Mouse (Mus musculus): ENCODE measurements around the gene Tsen54. TPM values are rescaled to one million over a fixed set of nuclear protein-coding genes. Genes with fewer than 3 reads are reported as not detected.

Tsen54 gene
- 11.2 TPM for polyA plus RNA-seq (2014; fragmentation: Illumina TruSeq; extraction: RNeasy Lipid Tissue Mini Kit (QIAGEN cat#74804); ENCODE audit: low read depth, low replicate concordance)

GRCm38 (mm10) chr11:115814605-115815450 is at the start of gene Tsen54:
TSS of gene Tsen54 (plus strand) at chr11:115814724.

DNA sequence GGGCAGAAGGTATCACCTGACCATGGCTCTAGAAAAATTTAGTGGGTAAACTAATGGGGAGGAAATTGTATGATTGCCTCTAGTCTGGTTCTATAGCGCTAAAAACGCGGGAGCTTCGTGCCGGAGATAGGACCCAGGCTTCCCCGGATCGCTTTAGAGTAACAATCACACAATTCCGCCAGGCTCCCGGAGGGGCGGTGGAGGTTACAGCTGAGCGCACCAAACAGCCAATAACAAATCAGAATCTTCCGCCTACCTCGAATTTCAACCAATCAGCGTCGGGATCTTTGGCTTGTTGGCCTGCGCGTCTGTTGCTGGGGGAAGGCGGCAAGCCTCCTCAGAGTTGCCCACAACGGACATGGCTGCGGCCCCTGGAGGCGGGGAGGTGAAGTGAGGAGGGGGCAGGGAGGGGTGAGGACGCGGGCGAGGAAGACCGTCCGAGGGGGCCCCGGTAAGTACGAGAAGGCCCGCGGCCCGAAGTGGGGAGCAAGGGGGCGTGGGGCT is 49.4 kb upstream of the Tsen54 start, which contains the start of gene Tmem94:
Gene Tmem94 (plus strand): TSS at position 331 of the 504 bp plus-strand sequence.

DNA sequence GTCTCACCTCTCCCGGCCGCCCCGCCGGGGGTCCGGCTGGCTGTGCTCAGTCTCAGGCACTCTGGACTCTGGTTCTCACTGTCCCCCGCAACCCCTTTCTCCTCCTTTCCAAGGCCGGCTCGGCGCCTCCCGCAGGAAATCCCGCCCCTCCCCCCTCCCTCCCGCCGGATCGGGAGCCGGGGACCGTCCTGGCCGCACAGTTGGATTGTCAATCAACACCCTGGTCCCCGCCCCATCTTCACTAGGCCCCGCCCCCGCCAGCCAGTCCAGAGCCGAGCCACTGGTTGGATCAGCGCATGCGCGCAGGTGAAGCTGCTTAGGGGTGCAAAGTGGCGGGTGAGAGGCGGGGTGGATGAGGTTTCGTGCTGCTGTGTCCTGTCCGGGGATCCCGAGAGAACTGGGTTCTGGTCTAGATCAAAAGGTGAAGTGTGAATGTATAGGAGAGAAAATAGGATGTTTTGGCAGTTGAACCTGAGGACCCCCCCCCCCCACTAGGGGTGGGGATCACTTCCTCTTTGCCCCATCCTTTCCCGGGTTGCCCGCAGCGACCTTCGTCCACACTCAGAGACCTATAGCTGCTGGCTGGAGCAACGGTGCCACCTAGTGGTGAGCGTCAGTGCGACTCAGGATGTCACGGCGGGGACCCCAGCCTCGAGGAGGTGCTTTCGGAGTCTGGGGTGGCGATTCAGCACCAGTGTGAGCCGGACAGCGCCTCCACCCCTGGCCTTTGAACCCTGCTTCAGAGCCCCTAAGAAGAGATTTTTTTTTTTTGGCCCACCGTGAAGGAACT is 822 bp upstream of the Tsen54 start, which contains the start of gene Caskin2:
Gene Caskin2 (minus strand): TSS at position 133 of the 790 bp plus-strand sequence.

GRCm38 (mm10) chr11:115823774-115824740 is 9.5 kb downstream of the Tsen54 start, which contains the start of gene Llgl2:
TSS of gene Llgl2 (plus strand) at chr11:115824049.

DNA sequence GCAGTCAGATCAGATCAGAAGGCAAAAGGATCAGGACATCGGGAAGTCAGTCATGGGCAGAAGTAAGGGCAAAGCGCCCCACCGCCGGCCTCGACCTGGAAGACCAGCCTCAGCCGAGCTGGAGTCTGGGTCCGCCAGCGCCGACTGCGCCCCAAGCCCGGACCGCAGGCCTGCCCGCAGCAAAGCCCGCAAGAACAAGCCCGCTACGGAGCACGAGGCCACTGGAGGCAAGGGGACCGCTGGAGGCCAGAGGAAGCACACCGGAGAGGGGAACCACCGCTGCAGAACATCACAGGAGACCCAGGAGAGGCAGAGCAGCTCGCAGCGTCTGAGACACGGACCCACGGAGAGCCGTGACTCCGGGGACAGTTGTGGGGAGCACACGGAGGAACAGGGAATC is 43.8 kb downstream of the Tsen54 start, which contains the start of gene Myo15b:
Gene Myo15b (plus strand): TSS at position 53 of the 400 bp plus-strand sequence.

Other genes with a start within 250 kb of the Tsen54 start
- 79.9 TPM for gene Mrps7, start 210.8 kb upstream of the Tsen54 start, polyA plus RNA-seq (2014; fragmentation: Illumina TruSeq; extraction: RNeasy Lipid Tissue Mini Kit (QIAGEN cat#74804); ENCODE audit: low read depth, low replicate concordance)
- gene Gga3, start 210.7 kb upstream of the Tsen54 start, polyA plus RNA-seq (2014; fragmentation: Illumina TruSeq; extraction: RNeasy Lipid Tissue Mini Kit (QIAGEN cat#74804); ENCODE audit: low read depth, low replicate concordance): 13.7 TPM
- gene Mif4gd, start 201.8 kb upstream of the Tsen54 start, polyA plus RNA-seq (2014; fragmentation: Illumina TruSeq; extraction: RNeasy Lipid Tissue Mini Kit (QIAGEN cat#74804); ENCODE audit: low read depth, low replicate concordance): 62.3 TPM
- gene Slc25a19, start 186.4 kb upstream of the Tsen54 start, polyA plus RNA-seq (2014; fragmentation: Illumina TruSeq; extraction: RNeasy Lipid Tissue Mini Kit (QIAGEN cat#74804); ENCODE audit: low read depth, low replicate concordance): 53.1 TPM
- 83.0 TPM for gene Grb2, start 106.1 kb upstream of the Tsen54 start, polyA plus RNA-seq (2014; fragmentation: Illumina TruSeq; extraction: RNeasy Lipid Tissue Mini Kit (QIAGEN cat#74804); ENCODE audit: low read depth, low replicate concordance)
- 74.3 TPM for gene Tmem94, start 49.3 kb upstream of the Tsen54 start, polyA plus RNA-seq (2014; fragmentation: Illumina TruSeq; extraction: RNeasy Lipid Tissue Mini Kit (QIAGEN cat#74804); ENCODE audit: low read depth, low replicate concordance)
- 33.6 TPM for gene Caskin2, start 1.1 kb upstream of the Tsen54 start, polyA plus RNA-seq (2014; fragmentation: Illumina TruSeq; extraction: RNeasy Lipid Tissue Mini Kit (QIAGEN cat#74804); ENCODE audit: low read depth, low replicate concordance)
- gene Llgl2, start 9.3 kb downstream of the Tsen54 start, polyA plus RNA-seq (2014; fragmentation: Illumina TruSeq; extraction: RNeasy Lipid Tissue Mini Kit (QIAGEN cat#74804); ENCODE audit: low read depth, low replicate concordance): 11.7 TPM
- gene Myo15b, start 43.7 kb downstream of the Tsen54 start, polyA plus RNA-seq (2014; fragmentation: Illumina TruSeq; extraction: RNeasy Lipid Tissue Mini Kit (QIAGEN cat#74804); ENCODE audit: low read depth, low replicate concordance): 0.42 TPM
- gene Smim5, start 85.2 kb downstream of the Tsen54 start, polyA plus RNA-seq (2014; fragmentation: Illumina TruSeq; extraction: RNeasy Lipid Tissue Mini Kit (QIAGEN cat#74804); ENCODE audit: low read depth, low replicate concordance): 27.9 TPM
- gene Smim6, start 97.3 kb downstream of the Tsen54 start, polyA plus RNA-seq (2014; fragmentation: Illumina TruSeq; extraction: RNeasy Lipid Tissue Mini Kit (QIAGEN cat#74804); ENCODE audit: low read depth, low replicate concordance): not detected
- gene Sap30bp, start 118.6 kb downstream of the Tsen54 start, polyA plus RNA-seq (2014; fragmentation: Illumina TruSeq; extraction: RNeasy Lipid Tissue Mini Kit (QIAGEN cat#74804); ENCODE audit: low read depth, low replicate concordance): 12.8 TPM
- gene Recql5, start 118.8 kb downstream of the Tsen54 start, polyA plus RNA-seq (2014; fragmentation: Illumina TruSeq; extraction: RNeasy Lipid Tissue Mini Kit (QIAGEN cat#74804); ENCODE audit: low read depth, low replicate concordance): 11.7 TPM
- 1.3 TPM for gene Itgb4, start 160.0 kb downstream of the Tsen54 start, polyA plus RNA-seq (2014; fragmentation: Illumina TruSeq; extraction: RNeasy Lipid Tissue Mini Kit (QIAGEN cat#74804); ENCODE audit: low read depth, low replicate concordance)
- 13.4 TPM for gene Galk1, start 198.0 kb downstream of the Tsen54 start, polyA plus RNA-seq (2014; fragmentation: Illumina TruSeq; extraction: RNeasy Lipid Tissue Mini Kit (QIAGEN cat#74804); ENCODE audit: low read depth, low replicate concordance)
- gene H3f3b, start 213.2 kb downstream of the Tsen54 start, polyA plus RNA-seq (2014; fragmentation: Illumina TruSeq; extraction: RNeasy Lipid Tissue Mini Kit (QIAGEN cat#74804); ENCODE audit: low read depth, low replicate concordance): 127 TPM
- gene Unk, start 215.6 kb downstream of the Tsen54 start, polyA plus RNA-seq (2014; fragmentation: Illumina TruSeq; extraction: RNeasy Lipid Tissue Mini Kit (QIAGEN cat#74804); ENCODE audit: low read depth, low replicate concordance): 11.0 TPM